Mouse (Mus musculus) limb, embryonic 11.5 days (tissue): ENCODE results near the gene Gns. TPM values are rescaled to one million over a fixed set of nuclear protein-coding genes. Genes with fewer than 3 reads are reported as not detected.

Source experiments
- ATAC-seq: fragments of 200-750 bp; cut with Nextera tagmentation; 2 replicates; pipeline ENCODE4 v1.8.0; 2017; ENCODE audit warnings: low read depth; ENCODE audit not compliant: insufficient number of reproducible peaks, low FRiP score, low TSS enrichment
- DNase-seq: peaks from one replicate; pipeline ENCODE4 v3.0.0-alpha.2; 2015; ENCODE audit warnings: low spot score
- H3K27ac ChIP-seq: fragments of 300-500 bp; sonication (generic); replicated peaks from 2 replicates; pipeline ENCODE4 v1.5.1; 2014; ENCODE audit warnings: low read depth, mild to moderate bottlenecking, low read length
- H3K27me3 ChIP-seq: fragments of 300-500 bp; sonication (generic); 2 replicates; pipeline ENCODE4 v1.6.1; 2014; ENCODE audit warnings: mild to moderate bottlenecking, low read length, mixed read lengths; ENCODE audit not compliant: control insufficient read depth, insufficient read depth
- H3K36me3 ChIP-seq: fragments of 300-500 bp; sonication (generic); 2 replicates; pipeline ENCODE4 v1.6.1; 2014; ENCODE audit warnings: mild to moderate bottlenecking, low read length, moderate library complexity, mixed read lengths; ENCODE audit not compliant: control insufficient read depth, insufficient read depth
- H3K4me1 ChIP-seq: fragments of 300-500 bp; sonication (generic); 2 replicates; pipeline ENCODE4 v1.6.1; 2014; ENCODE audit warnings: low read length, mixed read lengths; ENCODE audit not compliant: control insufficient read depth, insufficient read depth
- H3K4me2 ChIP-seq: fragments of 300-500 bp; sonication (generic); 2 replicates; pipeline ENCODE4 v1.6.1; 2014; ENCODE audit warnings: low read depth, mild to moderate bottlenecking, moderate library complexity; ENCODE audit not compliant: severe bottlenecking
- H3K4me3 ChIP-seq: fragments of 300-500 bp; sonication (generic); 2 replicates; pipeline ENCODE4 v1.5.1; 2014; ENCODE audit warnings: low read depth, low read length
- H3K9ac ChIP-seq: fragments of 300-500 bp; sonication (generic); 2 replicates; pipeline ENCODE4 v1.6.1; 2014; ENCODE audit warnings: mild to moderate bottlenecking, low read length
- H3K9me3 ChIP-seq: fragments of 300-500 bp; sonication (generic); 2 replicates; pipeline ENCODE4 v1.6.1; 2016; ENCODE audit warnings: low read length; ENCODE audit not compliant: control insufficient read depth
- WGBS: fragments of 180-500 bp; shearing (Covaris S2); extraction: QIAGEN DNeasy Blood & Tissue Kit; methylation state at CpG from one replicate; pipeline ENCODE4 v1.1.7; 2014; 5-methylcytosine and 5-hydroxymethylcytosine counted together
- polyA plus RNA-seq: library from polyadenylated mRNA; unstranded; fragments of >200 nt; fragmentation: Nextera tagmentation; extraction: Ambion mirVana; gene quantifications from 2 replicates; pipeline ENCODE4 v1.2.1, GENCODE M21; 2014

Gene Gns
- polyA plus RNA-seq, result 37.1 and 39.2 TPM in 2 replicates

DNA sequence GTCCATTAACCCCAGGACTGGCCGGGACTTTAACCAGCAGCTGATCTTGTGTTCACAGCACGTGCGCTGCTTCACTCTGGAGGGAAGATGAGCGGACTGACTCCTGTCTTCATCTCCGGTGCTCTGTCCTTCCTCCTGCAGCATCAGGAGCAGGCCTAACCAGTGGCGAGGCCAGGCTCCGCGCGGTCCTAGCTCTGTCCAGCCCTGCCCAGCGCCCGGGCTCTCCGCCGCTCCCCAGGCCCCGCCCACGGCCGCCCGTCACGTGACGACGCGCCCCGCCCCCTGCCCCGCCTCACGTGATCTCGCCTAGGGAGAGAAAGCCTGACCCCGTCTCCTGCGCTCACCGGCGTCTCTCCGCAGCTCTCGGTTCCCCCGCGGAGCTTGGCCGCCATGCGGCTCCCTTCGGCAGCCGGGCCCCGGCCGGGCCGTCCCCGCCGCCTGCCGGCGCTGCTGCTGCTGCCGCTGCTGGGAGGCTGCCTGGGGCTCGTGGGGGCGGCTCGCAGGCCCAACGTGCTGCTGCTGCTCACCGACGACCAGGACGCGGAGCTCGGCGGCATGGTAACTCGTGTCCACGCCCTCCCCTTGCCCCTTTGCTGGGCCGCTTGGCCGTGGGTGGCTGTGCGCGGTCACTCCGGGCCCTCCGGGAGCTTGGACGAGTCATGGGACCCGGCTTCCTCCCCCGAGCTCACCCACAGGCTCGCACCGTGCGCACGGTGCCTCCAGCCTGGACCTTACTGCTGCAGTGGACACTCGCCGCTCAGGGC lies at the start of gene Gns:
Gene Gns, plus strand, starts transcription at position 290 of the 764 bp plus-strand sequence.
- peak within 1 kb of the TSS; percentile 96 for H3K4me2 ChIP-seq
- WGBS, result under 1% methylated on average over 67 of the region's 72 CpGs
- peak within 1 kb of the TSS; percentile 96 for H3K4me3 ChIP-seq
- no peak within 1 kb of the TSS for H3K27ac ChIP-seq
- no peaks in the 10 kb centered on the region for H3K9me3 ChIP-seq
- H3K36me3 ChIP-seq, result no peaks in the 10 kb centered on the region
- ATAC-seq (peak; percentile 96), DNase-seq (peak; percentile 96)
- peak within 1 kb of the TSS; percentile 78 for H3K9ac ChIP-seq
- H3K27me3 ChIP-seq, result no peaks in the 10 kb centered on the region
- peaks cover 7% of the 10 kb centered on the region for H3K4me1 ChIP-seq

DNA sequence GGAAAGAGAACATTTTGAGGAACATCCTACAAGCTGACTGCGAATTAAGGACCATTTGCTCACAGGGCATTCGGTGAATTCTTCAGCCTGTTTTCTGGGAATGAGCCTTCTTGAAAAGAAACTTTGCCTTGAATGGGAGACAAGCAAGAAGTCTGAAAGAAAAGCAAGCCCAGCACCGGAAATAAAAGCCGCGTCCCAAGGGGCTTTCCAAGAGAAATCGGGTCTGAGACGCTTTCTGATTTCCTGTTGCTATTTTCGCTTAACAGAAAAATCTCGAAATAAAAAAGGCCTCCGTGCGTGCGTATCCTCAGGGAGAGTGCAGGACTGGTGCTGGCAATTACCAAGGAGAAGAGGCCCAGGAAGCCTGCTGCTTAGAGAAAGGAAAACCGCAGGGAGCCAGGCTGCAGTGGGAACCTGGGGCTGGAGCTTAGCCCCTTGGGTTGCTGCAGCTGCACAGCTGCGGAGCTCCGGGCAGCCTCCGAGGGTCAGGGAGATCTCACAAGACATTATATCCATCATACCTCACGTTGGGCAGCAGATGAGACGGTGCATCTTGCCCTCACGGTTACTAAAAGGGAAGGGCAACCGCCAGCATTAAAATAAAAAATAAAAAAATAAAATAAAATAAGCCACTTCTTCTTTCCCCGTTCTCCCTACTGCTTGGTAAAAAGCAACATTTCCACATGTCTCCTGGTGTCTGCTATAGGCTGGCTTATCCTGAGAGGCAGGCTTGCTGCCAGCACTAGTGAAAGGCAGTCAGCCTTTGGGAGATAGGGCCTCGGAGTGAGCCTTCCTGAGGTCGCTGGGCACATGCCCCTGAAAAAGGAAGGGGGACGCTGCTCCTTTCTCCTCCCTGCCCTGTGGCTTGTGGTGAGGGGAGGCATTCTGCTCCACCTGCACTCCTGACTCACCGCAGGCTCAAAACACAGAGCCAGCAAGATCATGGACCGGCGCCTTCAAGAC lies 49.3 kb upstream of the Gns start:
- no peak for ATAC-seq
- Histone ChIP-seq H3K4me1 (0 out of 2 replicates have a peak, but pooled peaks cover 1% of the 10 kb centered on the region), H3K27ac (no peak overlapping the region), H3K27me3 (peaks cover 30% of the 10 kb centered on the region), H3K9ac (no peak overlapping the region), H3K36me3 (no peaks in the 10 kb centered on the region), H3K4me2 (peak overlapping the region; percentile 26; the same call in 1 of the 2 replicates), H3K4me3 (no peak overlapping the region), H3K9me3 (no peaks in the 10 kb centered on the region)
- no peak for DNase-seq
- 29% methylated on average over 27 of the region's 27 CpGs for WGBS

DNA sequence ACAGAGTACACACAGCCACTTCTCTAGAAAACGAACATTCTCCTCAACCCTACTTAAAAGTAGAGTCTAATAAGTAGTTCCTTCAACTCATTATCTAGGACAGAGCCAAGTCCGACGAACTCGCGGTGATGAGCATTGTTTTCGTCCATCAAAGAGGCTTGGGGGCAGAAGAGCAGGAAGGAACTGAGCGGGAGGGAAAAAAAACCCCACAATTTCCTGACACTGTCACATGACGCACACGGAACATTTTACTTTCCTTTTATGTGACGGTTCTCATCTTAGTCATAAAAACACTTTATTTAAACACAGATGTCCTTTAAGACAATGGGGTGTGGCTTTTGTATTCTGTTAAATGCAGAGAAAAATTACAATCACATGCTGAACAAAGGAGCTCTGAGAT lies 48.5 kb upstream of the Gns start:
- DNase-seq (no peak), ATAC-seq (no peak)
- Histone ChIP-seq H3K27me3 (peaks cover 22% of the 10 kb centered on the region), H3K4me3 (no peak overlapping the region), H3K9ac (no peak overlapping the region), H3K4me2 (no peak overlapping the region), H3K27ac (no peak overlapping the region), H3K4me1 (no peaks in the 10 kb centered on the region), H3K36me3 (no peaks in the 10 kb centered on the region), H3K9me3 (no peaks in the 10 kb centered on the region)
- 89% methylated on average over 10 of the region's 10 CpGs for WGBS

DNA sequence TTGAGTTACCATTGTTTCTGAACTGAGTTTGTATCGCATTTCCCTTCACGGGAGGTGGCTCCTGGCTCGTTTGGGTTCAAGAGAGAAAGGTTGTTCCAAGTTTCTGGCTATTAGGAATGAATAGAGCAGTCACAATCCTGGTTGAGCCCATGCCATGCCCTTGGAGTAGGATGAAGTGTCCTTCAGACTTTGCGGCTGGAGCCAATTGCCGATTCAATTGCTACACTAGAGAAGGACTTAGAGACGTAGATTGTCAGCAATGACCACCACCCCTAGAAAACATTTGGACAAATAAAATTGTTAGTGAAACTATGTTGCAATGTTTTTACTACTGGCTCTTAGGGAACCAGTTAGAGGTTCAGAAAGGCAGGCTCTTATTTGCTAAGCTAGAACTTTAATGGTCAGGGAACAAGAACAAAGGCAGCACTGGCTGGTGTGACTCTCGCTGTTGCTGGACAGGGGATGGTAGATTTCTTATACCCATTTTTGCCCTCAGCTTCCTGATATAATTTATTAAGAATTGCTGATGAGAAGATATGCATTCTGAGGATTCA lies 46.4 kb upstream of the Gns start:
- Histone ChIP-seq H3K4me3 (no peak overlapping the region), H3K9me3 (no peaks in the 10 kb centered on the region), H3K27ac (no peak overlapping the region), H3K27me3 (peaks cover 8% of the 10 kb centered on the region; the same call in 1 of the 2 replicates), H3K36me3 (no peaks in the 10 kb centered on the region), H3K4me2 (no peak overlapping the region), H3K4me1 (no peaks in the 10 kb centered on the region), H3K9ac (no peak overlapping the region)
- WGBS, result 82% methylated on average over 7 of the region's 7 CpGs
- ATAC-seq (no peak), DNase-seq (no peak)

DNA sequence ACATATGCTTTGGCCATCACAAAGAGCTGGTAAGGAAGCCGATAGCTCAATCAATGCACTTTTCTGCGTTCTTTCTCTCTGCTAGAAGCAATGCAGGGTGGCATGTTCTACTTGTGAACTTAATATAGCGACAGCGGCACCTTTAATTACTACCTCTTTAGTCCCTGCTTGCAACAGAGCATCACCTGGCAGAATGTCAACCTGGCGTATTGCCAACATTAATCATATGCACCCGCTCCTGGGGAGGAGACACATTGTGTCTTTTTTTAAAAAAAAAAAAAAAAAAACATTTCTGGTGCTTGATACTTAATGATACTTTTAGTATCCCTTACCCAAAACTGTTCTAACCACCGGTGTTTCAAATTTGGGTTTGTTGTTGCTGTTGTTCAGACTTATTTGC lies 41.4 kb upstream of the Gns start:
- Histone ChIP-seq H3K9ac (no peak overlapping the region), H3K36me3 (no peaks in the 10 kb centered on the region), H3K27ac (no peak overlapping the region), H3K4me2 (no peak overlapping the region), H3K27me3 (no peaks in the 10 kb centered on the region), H3K4me1 (no peaks in the 10 kb centered on the region), H3K4me3 (no peak overlapping the region), H3K9me3 (no peaks in the 10 kb centered on the region)
- DNase-seq, result no peak
- WGBS, result 90% methylated on average over 7 of the region's 7 CpGs
- no peak for ATAC-seq

DNA sequence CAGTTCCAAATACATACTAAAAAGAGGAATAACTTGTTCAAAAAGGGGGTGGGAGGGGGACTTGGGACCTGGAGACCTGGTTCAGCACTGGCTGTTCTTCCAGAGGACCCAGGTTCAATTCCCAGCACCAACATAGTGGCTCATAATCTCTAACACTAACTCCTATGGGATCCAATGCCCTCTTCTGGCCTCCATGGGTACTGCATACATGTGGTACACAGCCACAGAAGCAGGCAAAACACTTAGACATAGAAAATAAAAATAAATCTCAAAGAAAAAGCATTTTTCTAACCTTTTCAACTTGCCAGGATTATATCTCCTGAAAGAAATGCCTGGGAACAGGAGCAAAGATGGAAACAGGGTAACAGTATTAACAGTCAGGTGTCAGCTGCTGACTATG lies 38.7 kb upstream of the Gns start:
- H3K4me3 ChIP-seq, result no peak overlapping the region
- DNase-seq (no peak), ATAC-seq (no peak)
- no peak overlapping the region for H3K4me2 ChIP-seq
- no peaks in the 10 kb centered on the region for H3K27me3 ChIP-seq
- no peaks in the 10 kb centered on the region for H3K36me3 ChIP-seq
- no peak overlapping the region for H3K9ac ChIP-seq
- no peak overlapping the region for H3K27ac ChIP-seq
- no peaks in the 10 kb centered on the region for H3K9me3 ChIP-seq
- no peaks in the 10 kb centered on the region for H3K4me1 ChIP-seq

DNA sequence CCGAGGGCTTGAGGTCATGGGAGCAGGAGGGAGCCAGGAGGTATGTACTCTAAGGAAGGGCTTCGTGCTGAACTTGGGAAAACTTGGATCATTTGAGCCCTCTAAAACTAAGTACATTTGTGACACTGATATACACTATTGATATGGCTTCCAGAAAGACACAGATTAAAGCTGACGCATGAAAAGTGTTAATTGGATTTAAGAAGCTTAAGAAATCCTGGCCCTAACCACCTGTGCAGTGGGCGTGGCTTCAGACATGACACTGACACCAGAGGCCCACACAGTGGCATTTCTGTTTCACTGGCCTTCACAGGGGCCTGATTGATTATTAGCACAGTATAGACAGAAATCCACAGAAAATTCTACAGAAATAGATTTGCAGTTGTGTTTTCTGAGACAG lies 35.3 kb upstream of the Gns start:
- Histone ChIP-seq H3K4me1 (no peaks in the 10 kb centered on the region), H3K9me3 (no peaks in the 10 kb centered on the region), H3K4me3 (no peak overlapping the region), H3K4me2 (no peak overlapping the region), H3K27me3 (no peaks in the 10 kb centered on the region), H3K36me3 (no peaks in the 10 kb centered on the region), H3K9ac (no peak overlapping the region), H3K27ac (no peak overlapping the region)
- no peak for ATAC-seq
- DNase-seq, result no peak
- whole genome bisulfite sequencing, result 73% methylated on average over 4 of the region's 4 CpGs

DNA sequence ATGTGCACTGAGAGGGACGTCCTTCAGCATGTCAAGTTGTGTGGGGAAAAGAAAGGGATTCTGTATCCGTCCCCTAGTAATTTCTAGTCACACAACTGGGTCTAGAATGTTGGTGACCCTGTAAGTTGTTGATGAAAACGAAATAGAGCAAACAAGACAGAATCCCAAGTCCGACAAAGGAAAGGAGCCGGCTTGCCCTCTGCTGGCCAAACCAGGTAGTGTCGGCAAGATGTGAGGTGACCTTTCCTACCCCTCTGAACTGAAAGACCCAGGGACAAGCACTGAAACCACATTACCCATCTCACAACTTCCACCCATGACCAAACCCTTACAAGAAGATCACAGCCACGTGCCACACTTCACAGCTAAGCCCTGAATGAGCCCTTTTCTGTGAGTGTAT lies 34.0 kb upstream of the Gns start:
- Histone ChIP-seq H3K27me3 (no peaks in the 10 kb centered on the region), H3K27ac (no peak overlapping the region), H3K9ac (no peak overlapping the region), H3K4me1 (no peaks in the 10 kb centered on the region), H3K4me3 (no peak overlapping the region), H3K36me3 (no peaks in the 10 kb centered on the region), H3K4me2 (no peak overlapping the region), H3K9me3 (no peaks in the 10 kb centered on the region)
- DNase-seq, result peak; percentile 84
- WGBS, result 12% methylated on average over 7 of the region's 7 CpGs
- ATAC-seq, result no peak
